Mouse (Mus musculus): ENCODE data around the gene Fgfrl1. TPM values are rescaled to one million over a fixed set of nuclear protein-coding genes. Genes with fewer than 3 reads are reported as not detected.

Gene Fgfrl1
- total RNA-seq, 2 experiments from 2014 or later = 18.5 to 22.5 TPM

GRCm38 (mm10) chr5:108665066-108665465 is 27.1 kb upstream of the Fgfrl1 start:
- DNase-seq (ENCODE audit: low spot score in 2 of 2) = no peak

- no peak for DNase-seq (ENCODE audit: low spot score in 2 of 2)
These were observed 24.8 kb upstream of the Fgfrl1 start for GRCm38 (mm10) chr5:108667370-108667769.

- no peak for DNase-seq (ENCODE audit: low spot score in 2 of 2)
These were observed 23.7 kb upstream of the Fgfrl1 start for GRCm38 (mm10) chr5:108668387-108668932.

- peak; percentile 83 to 86 for DNase-seq (ENCODE audit: low spot score in 2 of 2)
These were observed 22.9 kb upstream of the Fgfrl1 start, which contains the start of gene Dgkq for GRCm38 (mm10) chr5:108668977-108669936. Gene Dgkq (minus strand): TSS chr5:108669672.

- no peak for DNase-seq (ENCODE audit: low spot score in 2 of 2)
These were observed 22.2 kb upstream of the Fgfrl1 start for GRCm38 (mm10) chr5:108669986-108670385.

GRCm38 (mm10) chr5:108670785-108671184 is 21.4 kb upstream of the Fgfrl1 start:
- peak in 1 of 2 experiments; percentile 62 for DNase-seq (ENCODE audit: low spot score in 2 of 2)

- DNase-seq (ENCODE audit: low spot score in 2 of 2) = no peak
These were observed 20.4 kb upstream of the Fgfrl1 start for GRCm38 (mm10) chr5:108671757-108672156.

GRCm38 (mm10) chr5:108674624-108675023 is 17.6 kb upstream of the Fgfrl1 start:
- DNase-seq (ENCODE audit: low spot score in 2 of 2) = no peak

- no peak for DNase-seq (ENCODE audit: low spot score in 2 of 2)
These were observed 16.8 kb upstream of the Fgfrl1 start, which contains the start of gene Slc26a1 for GRCm38 (mm10) chr5:108675251-108675816. Gene Slc26a1 (minus strand): TSS chr5:108675569.

GRCm38 (mm10) chr5:108676772-108677498 is 15.2 kb upstream of the Fgfrl1 start:
- DNase-seq (ENCODE audit: low spot score in 2 of 2) = no peak

- DNase-seq (ENCODE audit: low spot score in 2 of 2) = peak; percentile 81 to 85
These were observed 14.4 kb upstream of the Fgfrl1 start for GRCm38 (mm10) chr5:108677605-108678295.

- DNase-seq (ENCODE audit: low spot score in 2 of 2) = no peak
These were observed 13.8 kb upstream of the Fgfrl1 start for GRCm38 (mm10) chr5:108678296-108678854.

GRCm38 (mm10) chr5:108679909-108680308 is 12.3 kb upstream of the Fgfrl1 start:
- DNase-seq (ENCODE audit: low spot score in 2 of 2) = no peak

- no peak for DNase-seq (ENCODE audit: low spot score in 2 of 2)
These were observed 11.3 kb upstream of the Fgfrl1 start for GRCm38 (mm10) chr5:108680871-108681270.

GRCm38 (mm10) chr5:108689091-108689490 is 3.1 kb upstream of the Fgfrl1 start:
- no peak for DNase-seq (ENCODE audit: low spot score in 2 of 2)

- DNase-seq (ENCODE audit: low spot score in 2 of 2) = no peak
These were observed 1.0 kb upstream of the Fgfrl1 start for GRCm38 (mm10) chr5:108691152-108691551.

GRCm38 (mm10) chr5:108693872-108694288 is 1.7 kb downstream of the Fgfrl1 start:
- DNase-seq (ENCODE audit: low spot score in 2 of 2) = peak; percentile 75 to 81

GRCm38 (mm10) chr5:108694352-108695261 is 2.4 kb downstream of the Fgfrl1 start:
- DNase-seq (ENCODE audit: low spot score in 2 of 2) = peak in 1 of 2 experiments; percentile 58

- DNase-seq (ENCODE audit: low spot score in 2 of 2) = no peak
These were observed 3.7 kb downstream of the Fgfrl1 start for GRCm38 (mm10) chr5:108695861-108696260.
